Mouse (Mus musculus) hindbrain, embryonic 16.5 days (tissue): ENCODE measurements around the gene Tacstd2. TPM values are rescaled to one million over a fixed set of nuclear protein-coding genes. Genes with fewer than 3 reads are reported as not detected.
A peak's percentile ranks its signal among the peaks of the same experiment; 100 is the strongest.
"Not testable (repeated sequence)": the region's sequence is repeated elsewhere in the genome, so short reads cannot be mapped to it uniquely, and the experiment has no call there.

Experiments used
- ATAC-seq: fragments of 200-750 bp; cut with Nextera tagmentation; 2 replicates; pipeline ENCODE4 v1.8.0; 2017; ENCODE audit warnings: moderate TSS enrichment, moderate library complexity
- H3K27ac ChIP-seq: fragments of 300-500 bp; sonication (generic); 2 replicates; pipeline ENCODE4 v1.5.1; 2014; ENCODE audit warnings: low read depth, mild to moderate bottlenecking, control low read depth, low read length, moderate library complexity
- H3K27me3 ChIP-seq: fragments of 300-500 bp; sonication (generic); replicated peaks from 2 replicates; pipeline ENCODE4 v1.6.1; 2014; ENCODE audit warnings: low read length; ENCODE audit not compliant: control insufficient read depth, insufficient read depth
- H3K36me3 ChIP-seq: fragments of 300-500 bp; sonication (generic); 2 replicates; pipeline ENCODE4 v1.6.1; 2014; ENCODE audit warnings: mild to moderate bottlenecking, low read length, moderate library complexity, mixed read lengths; ENCODE audit not compliant: control insufficient read depth, insufficient read depth
- H3K4me1 ChIP-seq: fragments of 300-500 bp; sonication (generic); 2 replicates; pipeline ENCODE4 v1.6.1; 2014; ENCODE audit warnings: low read depth, low read length; ENCODE audit not compliant: control insufficient read depth, insufficient read depth
- H3K4me2 ChIP-seq: fragments of 300-500 bp; sonication (generic); 2 replicates; pipeline ENCODE4 v1.6.1; 2014; ENCODE audit warnings: mild to moderate bottlenecking, low read length, control low read depth, moderate library complexity
- H3K4me3 ChIP-seq: fragments of 300-500 bp; sonication (generic); 2 replicates; pipeline ENCODE4 v1.5.1; 2014; ENCODE audit warnings: mild to moderate bottlenecking, low read length, control low read depth, moderate library complexity
- H3K9ac ChIP-seq: fragments of 300-500 bp; sonication (generic); 2 replicates; pipeline ENCODE4 v1.6.1; 2014; ENCODE audit warnings: low read depth, mild to moderate bottlenecking, control low read depth, low read length, moderate library complexity
- H3K9me3 ChIP-seq: fragments of 300-500 bp; sonication (generic); 2 replicates; pipeline ENCODE4 v1.6.1; 2014; ENCODE audit warnings: mild to moderate bottlenecking, low read length, moderate library complexity; ENCODE audit not compliant: control insufficient read depth
- WGBS: fragments of 180-500 bp; shearing (Covaris S2); extraction: QIAGEN DNeasy Blood & Tissue Kit; methylation state at CpG from one replicate; pipeline ENCODE4 v1.1.7; 2014; 5-methylcytosine and 5-hydroxymethylcytosine counted together
- polyA plus RNA-seq: library from polyadenylated mRNA; unstranded; fragments of >200 nt; fragmentation: Nextera tagmentation; extraction: Ambion mirVana; gene quantifications from 2 replicates; pipeline ENCODE4 v1.2.1, GENCODE M21; 2015

The Tacstd2 gene
- polyA plus RNA-seq, 1 experiment from 2014 or later, result 2.8 TPM

DNA sequence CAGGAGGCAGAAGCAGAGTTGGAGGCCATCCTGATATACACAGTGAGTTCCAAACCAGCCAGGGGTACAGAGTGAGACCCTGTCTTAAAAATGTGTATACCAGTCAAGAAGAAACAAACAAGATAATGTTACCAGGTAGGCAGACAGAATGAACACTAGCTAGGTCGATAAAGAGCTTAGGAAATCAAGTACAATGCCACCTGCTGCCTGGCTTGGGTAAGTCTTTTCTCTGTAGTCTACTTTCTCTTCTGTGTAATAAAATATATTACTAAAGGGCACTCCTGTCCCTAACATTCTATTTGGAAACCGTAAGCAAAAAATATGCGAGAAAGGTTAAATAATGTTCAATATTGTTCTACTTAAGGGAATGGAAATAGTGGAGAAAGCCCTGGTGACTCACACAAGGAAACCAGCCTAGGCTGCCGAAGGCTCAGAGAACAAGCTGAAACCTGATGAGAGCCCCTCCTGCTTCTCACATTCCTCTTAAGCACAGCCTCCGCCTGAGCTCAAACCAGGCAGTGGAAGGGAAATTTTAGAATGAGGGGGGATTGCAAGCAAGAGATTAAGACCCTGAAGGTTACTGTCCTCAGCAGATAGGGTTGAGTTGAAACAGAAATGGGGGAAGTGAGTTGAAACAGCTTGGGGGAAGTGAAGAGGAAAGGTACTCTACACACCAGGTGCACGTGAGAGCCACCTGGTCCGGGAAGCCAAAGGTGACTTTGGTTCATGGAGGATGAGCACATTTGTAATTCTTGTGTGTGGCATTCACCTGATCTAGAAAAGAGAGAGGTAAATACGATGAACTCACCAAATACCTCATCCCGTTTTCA lies 4.4 kb downstream of the Tacstd2 start:
- 71% methylated on average over 9 of the region's 9 CpGs for WGBS
- Histone ChIP-seq H3K4me1 (peaks cover 13% of the 10 kb centered on the region), H3K36me3 (no peaks in the 10 kb centered on the region)

DNA sequence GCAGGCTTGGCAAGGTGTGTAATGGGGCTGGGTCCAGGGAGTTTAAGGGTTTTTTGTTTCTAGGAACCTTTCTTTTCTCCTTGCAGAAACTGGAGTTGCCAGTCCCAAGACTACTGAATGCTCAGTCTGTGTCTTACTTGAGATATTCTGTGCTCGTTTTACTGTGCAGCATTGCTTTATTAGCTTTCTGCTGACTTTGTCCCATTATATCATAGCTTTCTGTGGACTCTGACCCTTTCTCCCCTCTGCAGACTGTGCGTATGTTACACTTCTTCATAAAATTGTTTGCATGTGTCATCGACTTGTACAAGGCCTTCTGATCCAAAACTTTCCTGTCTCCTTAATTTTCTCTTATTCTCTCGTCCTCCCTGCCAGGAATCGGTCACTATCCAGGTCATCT lies 9.2 kb downstream of the Tacstd2 start:
- H3K36me3 ChIP-seq, result no peaks in the 10 kb centered on the region
- no peak overlapping the region for H3K4me3 ChIP-seq
- 90% methylated on average over 5 of the region's 5 CpGs for WGBS
- H3K27ac ChIP-seq, result no peak overlapping the region
- no peak overlapping the region for H3K9ac ChIP-seq
- no peak overlapping the region for H3K4me2 ChIP-seq
- H3K9me3 ChIP-seq, result no peaks in the 10 kb centered on the region
- H3K4me1 ChIP-seq, result no peaks in the 10 kb centered on the region
- ATAC-seq, result no peak
- H3K27me3 ChIP-seq, result peaks cover 4% of the 10 kb centered on the region; the same call in 1 of the 2 replicates

More for the DNA sequence above, 4.4 kb downstream of the Tacstd2 start:
- H3K27ac ChIP-seq, result no peak overlapping the region
- H3K9ac ChIP-seq, result no peak overlapping the region
- H3K9me3 ChIP-seq, result no peaks in the 10 kb centered on the region
- ATAC-seq, result no peak
- no peak overlapping the region for H3K4me2 ChIP-seq
- no peak overlapping the region for H3K4me3 ChIP-seq
- peaks cover 36% of the 10 kb centered on the region for H3K27me3 ChIP-seq

DNA sequence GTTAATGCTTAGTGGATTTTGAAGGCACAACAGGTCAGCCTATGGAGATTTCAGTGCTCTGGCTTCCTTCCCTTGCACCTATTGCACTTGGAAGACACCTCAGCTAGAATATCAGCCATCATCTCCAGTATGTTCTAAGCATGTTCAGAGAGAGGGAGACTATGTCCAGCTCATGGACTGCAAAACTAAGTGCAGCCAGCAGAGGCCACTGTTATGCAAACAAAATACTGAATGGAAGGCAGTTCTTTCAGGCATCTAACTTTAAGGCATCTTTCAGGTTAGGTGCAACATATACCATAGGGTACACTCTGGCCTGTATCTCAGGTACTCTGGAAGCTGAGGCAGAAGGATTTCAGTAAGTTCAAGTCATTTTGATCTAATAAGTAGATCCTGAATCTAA lies 24.8 kb downstream of the Tacstd2 start:
- no peaks in the 10 kb centered on the region for H3K4me1 ChIP-seq
- no peak overlapping the region for H3K4me2 ChIP-seq
- no peak overlapping the region for H3K27ac ChIP-seq
- no peak overlapping the region for H3K9ac ChIP-seq
- no peaks in the 10 kb centered on the region for H3K36me3 ChIP-seq
- no peaks in the 10 kb centered on the region for H3K27me3 ChIP-seq
- no peak overlapping the region for H3K4me3 ChIP-seq
- no peaks in the 10 kb centered on the region for H3K9me3 ChIP-seq
- no peak for ATAC-seq

DNA sequence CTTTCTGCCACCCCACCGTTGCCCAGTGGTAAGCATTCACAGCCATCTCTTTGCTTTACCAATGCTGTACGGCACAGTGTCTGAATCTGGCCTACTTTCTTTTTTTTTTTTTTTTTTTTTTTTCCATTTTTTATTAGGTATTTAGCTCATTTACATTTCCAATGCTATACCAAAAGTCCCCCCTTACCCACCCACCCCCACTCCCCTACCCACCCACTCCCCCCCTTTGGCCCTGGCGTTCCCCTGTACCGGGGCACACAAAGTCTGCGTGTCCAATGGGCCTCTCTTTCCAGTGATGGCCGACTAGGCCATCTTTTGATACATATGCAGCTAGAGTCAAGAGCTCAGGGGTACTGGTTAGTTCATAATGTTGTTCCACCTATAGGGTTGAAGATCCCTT lies 33.7 kb downstream of the Tacstd2 start:
- not testable (repeated sequence) for H3K4me1 ChIP-seq, H3K27me3 ChIP-seq, H3K4me2 ChIP-seq, H3K4me3 ChIP-seq, H3K9ac ChIP-seq, H3K36me3 ChIP-seq, H3K9me3 ChIP-seq, H3K27ac ChIP-seq
- 0 out of 2 replicates have a peak, but pooled peaks have one; percentile 50 for ATAC-seq
- WGBS, result 95% methylated on average over 2 of the region's 6 CpGs

DNA sequence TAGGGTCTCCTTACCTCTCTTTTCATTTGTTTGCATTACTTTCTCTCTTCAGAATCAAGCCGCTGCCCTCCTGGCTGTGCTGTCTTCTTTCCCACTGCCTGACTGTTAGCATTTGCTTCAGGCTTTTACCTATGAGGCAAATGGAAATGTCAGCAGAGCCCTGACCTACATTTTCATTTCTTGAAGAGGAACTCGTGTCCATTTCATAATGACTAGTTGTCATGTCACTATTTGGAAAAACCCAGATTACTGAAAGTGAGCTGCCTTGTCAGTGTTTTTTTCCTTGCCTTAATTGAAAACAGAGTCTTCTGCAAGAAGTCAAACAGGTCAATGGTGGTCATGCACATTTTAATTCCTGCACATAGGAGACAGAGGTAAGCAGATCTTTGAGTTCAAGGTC lies 43.8 kb downstream of the Tacstd2 start, which contains the start of gene Il23r:
TSS of gene Il23r (minus strand) at position 101 of the 400 bp plus-strand sequence.
- 79% methylated on average over 2 of the region's 2 CpGs for WGBS

More for the DNA sequence above, 43.8 kb downstream of the Tacstd2 start, which contains the start of gene Il23r:
- Histone ChIP-seq H3K9me3 (no peaks in the 10 kb centered on the region), H3K27ac (no peak within 1 kb of the TSS), H3K27me3 (no peaks in the 10 kb centered on the region), H3K9ac (no peak within 1 kb of the TSS), H3K4me3 (no peak within 1 kb of the TSS), H3K4me2 (no peak within 1 kb of the TSS), H3K4me1 (no peaks in the 10 kb centered on the region), H3K36me3 (no peaks in the 10 kb centered on the region)
- no peak for ATAC-seq

Other genes starting within 250 kb of the Tacstd2 start
- gene Il12rb2, start 159.6 kb downstream of the Tacstd2 start, polyA plus RNA-seq, result 0.08 and 0.10 TPM in 2 replicates
- gene Il23r, start 43.9 kb downstream of the Tacstd2 start, polyA plus RNA-seq, result not detected in 2 replicates